Mouse (Mus musculus) urinary bladder, postnatal 14 days (tissue): Measurements from ENCODE around the gene Nsrp1.

Experiments
- DNase-seq: peaks from one replicate; pipeline ENCODE4 v3.0.0; 2021; ENCODE audit warnings: low spot score

Gene Nsrp1

GRCm38 (mm10) chr11:77042816-77043215 is 35.4 kb downstream of the Nsrp1 start:
- no peak for DNase-seq

- no peak for DNase-seq
These were observed 36.3 kb downstream of the Nsrp1 start for GRCm38 (mm10) chr11:77041891-77042290.

- no peak for DNase-seq
These were observed 46.9 kb downstream of the Nsrp1 start for GRCm38 (mm10) chr11:77031151-77031934.

- no peak for DNase-seq
These were observed 50.1 kb downstream of the Nsrp1 start for GRCm38 (mm10) chr11:77028157-77028556.

- DNase-seq = no peak
These were observed 51.7 kb downstream of the Nsrp1 start for GRCm38 (mm10) chr11:77026559-77026958.

- no peak for DNase-seq
These were observed 56.4 kb downstream of the Nsrp1 start for GRCm38 (mm10) chr11:77021749-77022396.

GRCm38 (mm10) chr11:77019539-77019938 is 58.7 kb downstream of the Nsrp1 start:
- no peak for DNase-seq

- no peak for DNase-seq
These were observed 60.2 kb downstream of the Nsrp1 start for GRCm38 (mm10) chr11:77018046-77018445.

- no peak for DNase-seq
These were observed 67.3 kb downstream of the Nsrp1 start for GRCm38 (mm10) chr11:77010762-77011475.

- DNase-seq = no peak
These were observed 68.9 kb downstream of the Nsrp1 start for GRCm38 (mm10) chr11:77009069-77010025.

- no peak for DNase-seq
These were observed 71.6 kb downstream of the Nsrp1 start for GRCm38 (mm10) chr11:77006616-77007015.

- DNase-seq = no peak
These were observed 72.4 kb downstream of the Nsrp1 start for GRCm38 (mm10) chr11:77005881-77006280.

GRCm38 (mm10) chr11:77002361-77002760 is 75.9 kb downstream of the Nsrp1 start:
- no peak for DNase-seq

- no peak for DNase-seq
These were observed 77.5 kb downstream of the Nsrp1 start for GRCm38 (mm10) chr11:77000741-77001140.

GRCm38 (mm10) chr11:76998705-76999226 is 79.5 kb downstream of the Nsrp1 start:
- DNase-seq = no peak

- DNase-seq = no peak
These were observed 80.1 kb downstream of the Nsrp1 start, which contains the start of gene Slc6a4 for GRCm38 (mm10) chr11:76997916-76998704. Gene Slc6a4, plus strand, starts transcription at chr11:76998603.

- peak; percentile 82 for DNase-seq
These were observed 80.9 kb downstream of the Nsrp1 start for GRCm38 (mm10) chr11:76997305-76997704.

- DNase-seq = no peak
These were observed 82.1 kb downstream of the Nsrp1 start for GRCm38 (mm10) chr11:76995966-76996672.
